Mouse (Mus musculus): Measurements from ENCODE around the gene Mei1. TPM values are rescaled to one million over a fixed set of nuclear protein-coding genes. Genes with fewer than 3 reads are reported as not detected.
A peak's percentile ranks its signal among the peaks of the same experiment; 100 is the strongest.

The Mei1 gene
- not detected in 3 replicates for total RNA-seq (2017)

DNA sequence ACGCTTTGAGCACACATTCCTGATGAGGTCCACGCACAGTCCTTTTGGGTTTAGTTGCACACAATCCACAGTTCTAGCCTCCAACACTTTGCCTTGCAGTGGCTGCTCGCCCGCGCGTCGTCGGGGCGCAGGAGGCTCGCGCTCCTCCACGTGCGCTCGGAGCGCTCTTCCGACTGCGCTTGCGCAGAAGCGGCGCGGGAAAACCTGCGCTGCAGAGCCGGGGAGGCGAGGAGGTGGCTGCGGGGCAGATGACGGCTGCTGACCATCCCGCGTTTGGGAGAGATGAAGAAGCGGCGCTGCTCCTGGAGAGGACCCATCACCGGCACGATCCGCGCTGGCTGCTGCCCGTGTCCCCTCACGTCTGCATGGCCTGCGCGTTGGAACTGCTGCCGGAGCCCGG is at the start of gene Mei1:
Gene Mei1 (plus strand): TSS at position 99 of the 400 bp plus-strand sequence.
- ATAC-seq (replicated peaks; ENCODE audit: insufficient number of reproducible peaks, low FRiP score, low TSS enrichment, poor library complexity, severe bottlenecking): no peak

DNA sequence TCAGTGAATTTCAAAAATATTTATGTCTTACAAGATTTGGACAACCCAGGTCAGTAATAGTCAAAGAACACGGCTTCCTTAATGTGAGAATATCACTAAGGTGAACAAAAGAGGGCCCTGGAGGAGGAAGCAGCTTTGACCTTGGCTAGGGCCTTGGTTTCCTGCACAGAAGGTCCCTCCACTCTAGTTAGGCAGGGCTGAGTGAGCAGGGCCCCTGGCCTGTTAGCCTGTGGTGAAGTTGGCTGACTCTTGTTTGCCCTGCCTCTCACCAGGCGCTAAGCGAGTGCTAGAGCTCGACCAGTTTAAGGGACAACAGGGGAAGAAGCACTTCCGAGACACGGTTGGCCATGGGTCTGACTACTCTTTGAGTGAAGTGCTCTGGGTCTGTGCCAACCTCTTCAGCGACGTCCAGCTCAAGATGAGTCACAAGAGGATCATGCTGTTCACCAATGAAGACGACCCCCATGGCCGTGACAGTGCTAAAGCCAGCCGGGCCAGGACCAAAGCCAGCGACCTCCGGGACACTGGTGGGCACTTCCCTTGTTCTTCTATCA is 47.2 kb upstream of the Mei1 start:
- ATAC-seq (replicated peaks; ENCODE audit: insufficient number of reproducible peaks, low FRiP score, low TSS enrichment, poor library complexity, severe bottlenecking): no peak

GRCm38 (mm10) chr15:82023965-82024635 is 45.7 kb upstream of the Mei1 start:
- ATAC-seq (replicated peaks; ENCODE audit: insufficient number of reproducible peaks, low FRiP score, low TSS enrichment, poor library complexity, severe bottlenecking): no peak

DNA sequence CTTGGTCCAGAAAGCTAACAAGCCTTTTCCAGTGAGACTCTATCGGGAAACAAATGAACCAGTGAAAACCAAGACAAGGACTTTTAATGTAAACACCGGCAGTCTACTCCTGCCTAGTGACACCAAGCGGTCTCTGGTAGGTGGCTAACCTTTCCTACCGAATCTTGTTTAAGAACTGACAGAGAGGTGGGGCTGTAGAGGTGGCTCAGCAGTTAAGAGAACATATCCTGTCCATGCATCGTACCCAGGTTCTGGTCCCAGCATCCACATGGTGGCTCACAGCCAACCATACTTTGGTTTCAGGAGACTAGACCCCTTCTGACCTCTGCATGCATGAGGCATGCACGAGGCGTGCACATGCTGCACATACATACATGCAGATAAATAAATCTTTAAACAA is 42.5 kb upstream of the Mei1 start:
- no peak for ATAC-seq (replicated peaks; ENCODE audit: insufficient number of reproducible peaks, low FRiP score, low TSS enrichment, poor library complexity, severe bottlenecking)

- ATAC-seq (replicated peaks; ENCODE audit: insufficient number of reproducible peaks, low FRiP score, low TSS enrichment, poor library complexity, severe bottlenecking): no peak
Observed at GRCm38 (mm10) chr15:82027726-82028125, 42.1 kb upstream of the Mei1 start.

DNA sequence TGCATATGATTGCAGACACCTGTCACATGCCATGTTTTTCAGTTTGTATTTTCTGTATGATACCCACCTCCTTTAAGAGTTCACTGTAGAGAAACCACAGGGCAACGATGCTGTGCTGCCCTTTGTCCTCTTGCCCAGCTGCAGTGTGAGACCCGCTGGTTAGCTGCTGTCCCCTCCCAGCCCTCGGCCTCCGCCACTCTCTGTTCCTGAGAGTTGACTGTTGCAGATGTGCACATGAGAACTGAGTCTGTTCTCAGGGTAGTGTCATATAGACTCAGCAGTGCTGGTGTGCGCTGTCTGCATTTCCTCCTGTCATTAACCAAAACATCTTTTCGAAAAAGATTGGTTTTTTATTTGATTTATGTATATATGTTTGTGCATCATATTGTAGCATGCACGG is 37.4 kb upstream of the Mei1 start:
- no peak for ATAC-seq (replicated peaks; ENCODE audit: insufficient number of reproducible peaks, low FRiP score, low TSS enrichment, poor library complexity, severe bottlenecking)

GRCm38 (mm10) chr15:82033762-82034161 is 36.0 kb upstream of the Mei1 start, which contains the start of gene Desi1:
Gene Desi1, minus strand, starts transcription at chr15:82033862.
- no peak for ATAC-seq (replicated peaks; ENCODE audit: insufficient number of reproducible peaks, low FRiP score, low TSS enrichment, poor library complexity, severe bottlenecking)

- no peak for ATAC-seq (replicated peaks; ENCODE audit: insufficient number of reproducible peaks, low FRiP score, low TSS enrichment, poor library complexity, severe bottlenecking)
Observed at GRCm38 (mm10) chr15:82035904-82036689, 33.7 kb upstream of the Mei1 start.

- peak; percentile 72 for ATAC-seq (replicated peaks; ENCODE audit: insufficient number of reproducible peaks, low FRiP score, low TSS enrichment, poor library complexity, severe bottlenecking)
Observed at GRCm38 (mm10) chr15:82040650-82041049, 29.1 kb upstream of the Mei1 start.

- 0 out of 2 replicates have a peak, but pooled peaks have one; percentile 31 for ATAC-seq (replicated peaks; ENCODE audit: insufficient number of reproducible peaks, low FRiP score, low TSS enrichment, poor library complexity, severe bottlenecking)
Observed at GRCm38 (mm10) chr15:82044166-82044784, 25.5 kb upstream of the Mei1 start.

DNA sequence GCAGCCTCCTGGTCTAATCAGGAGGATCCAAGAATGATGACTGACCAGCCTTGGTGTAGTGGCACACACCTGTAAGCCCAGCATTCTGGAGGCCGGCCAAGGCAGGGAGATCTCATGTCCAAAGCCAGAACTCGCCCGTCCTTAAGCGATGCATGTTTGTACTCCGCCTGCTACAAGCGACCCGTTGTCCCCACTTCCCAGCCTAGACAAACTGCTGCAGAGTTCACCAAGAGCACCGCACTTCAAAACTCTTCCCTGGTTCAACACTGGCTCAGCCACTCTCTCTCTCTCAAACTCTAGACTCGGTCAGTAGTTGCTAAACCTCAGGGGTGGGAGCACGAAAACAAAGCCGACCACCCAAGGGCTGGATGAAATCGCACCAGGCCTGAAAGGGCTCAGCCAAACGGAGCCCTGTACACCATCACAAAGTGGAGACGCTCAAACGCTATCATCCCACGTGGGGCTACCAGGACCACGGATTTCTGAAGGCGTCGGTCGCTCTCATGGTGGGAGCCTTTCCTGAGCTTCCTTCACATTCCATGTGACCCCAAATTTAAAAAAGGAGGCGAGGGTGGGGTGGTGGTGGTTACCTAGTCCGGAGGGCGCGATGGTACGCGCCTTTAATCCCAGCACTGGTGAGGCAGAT is 23.4 kb upstream of the Mei1 start:
- ATAC-seq (replicated peaks; ENCODE audit: insufficient number of reproducible peaks, low FRiP score, low TSS enrichment, poor library complexity, severe bottlenecking): no peak; the same call in 1 of the 2 replicates

GRCm38 (mm10) chr15:82047080-82047883 is 22.5 kb upstream of the Mei1 start, which contains the start of gene Snu13:
Gene Snu13, minus strand, starts transcription at chr15:82047598.
- ATAC-seq (replicated peaks; ENCODE audit: insufficient number of reproducible peaks, low FRiP score, low TSS enrichment, poor library complexity, severe bottlenecking): peak; percentile 94

DNA sequence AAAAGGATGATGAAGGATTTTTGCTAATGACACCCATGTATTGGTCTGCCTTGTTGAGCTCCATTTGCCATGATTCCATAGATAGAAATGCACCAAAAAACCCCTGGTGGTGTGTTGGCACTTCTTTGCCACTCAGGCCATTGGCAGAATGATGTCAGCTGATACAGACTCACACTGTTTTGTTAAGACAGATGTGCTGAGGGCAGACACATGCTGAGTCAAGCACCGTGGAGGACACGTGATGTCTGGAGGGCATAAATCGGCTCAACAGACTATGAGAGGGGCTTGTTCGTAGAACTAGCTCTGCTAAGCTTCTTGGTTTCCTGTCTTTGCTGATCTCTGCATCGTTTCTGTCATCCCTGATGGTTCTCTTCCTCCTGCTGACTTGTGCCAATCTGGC is 17.3 kb upstream of the Mei1 start:
- ATAC-seq (replicated peaks; ENCODE audit: insufficient number of reproducible peaks, low FRiP score, low TSS enrichment, poor library complexity, severe bottlenecking): no peak

DNA sequence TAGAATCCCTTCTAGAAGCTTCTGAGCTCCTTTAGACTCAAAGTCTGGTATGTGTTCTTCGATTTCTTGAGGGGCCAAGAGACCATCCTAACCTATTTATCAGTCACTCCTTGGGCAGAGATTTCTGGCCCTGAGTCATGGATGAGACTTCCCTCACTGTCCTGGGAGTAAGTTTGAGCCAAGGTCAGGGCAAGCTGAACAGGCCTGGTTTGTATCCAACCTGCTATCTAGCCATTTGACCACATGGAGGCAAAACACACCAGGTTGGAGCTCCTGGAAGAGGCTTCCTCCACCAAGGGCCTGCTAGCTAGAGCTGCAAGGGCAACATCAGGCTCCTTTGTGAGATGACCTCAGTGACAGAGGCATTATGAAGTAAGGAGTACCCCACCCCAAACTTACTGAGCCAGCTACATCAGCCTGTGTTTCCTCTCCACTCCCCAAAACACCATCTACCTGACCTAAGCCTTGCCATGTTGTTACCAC is 11.0 kb upstream of the Mei1 start, which contains the start of gene 4930407I10Rik:
Gene 4930407I10Rik (plus strand): TSS at position 433 of the 483 bp plus-strand sequence.
- no peak for ATAC-seq (replicated peaks; ENCODE audit: insufficient number of reproducible peaks, low FRiP score, low TSS enrichment, poor library complexity, severe bottlenecking)

GRCm38 (mm10) chr15:82063909-82064308 is 5.9 kb upstream of the Mei1 start:
- ATAC-seq (replicated peaks; ENCODE audit: insufficient number of reproducible peaks, low FRiP score, low TSS enrichment, poor library complexity, severe bottlenecking): no peak

DNA sequence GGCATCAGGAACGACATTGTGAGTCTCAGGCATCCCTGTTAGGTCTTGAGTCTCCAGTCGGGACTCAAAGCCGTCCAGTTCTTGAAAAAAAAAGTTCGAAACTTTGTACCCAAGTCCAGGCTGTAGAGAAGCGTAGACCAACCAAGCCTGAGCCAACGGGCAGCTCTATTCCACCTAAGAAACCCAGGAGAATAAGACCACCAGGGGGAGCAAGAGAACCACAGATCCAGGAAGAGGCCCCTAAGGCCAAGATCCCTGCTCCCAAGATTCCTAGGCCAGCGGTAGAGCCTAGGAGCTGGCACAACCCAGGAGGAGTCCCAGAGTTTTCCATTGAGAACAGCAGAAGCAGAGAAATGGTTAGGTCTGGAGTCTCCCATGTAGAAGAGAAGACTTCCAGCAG is 4.3 kb upstream of the Mei1 start:
- ATAC-seq (replicated peaks; ENCODE audit: insufficient number of reproducible peaks, low FRiP score, low TSS enrichment, poor library complexity, severe bottlenecking): no peak; the same call in 1 of the 2 replicates

DNA sequence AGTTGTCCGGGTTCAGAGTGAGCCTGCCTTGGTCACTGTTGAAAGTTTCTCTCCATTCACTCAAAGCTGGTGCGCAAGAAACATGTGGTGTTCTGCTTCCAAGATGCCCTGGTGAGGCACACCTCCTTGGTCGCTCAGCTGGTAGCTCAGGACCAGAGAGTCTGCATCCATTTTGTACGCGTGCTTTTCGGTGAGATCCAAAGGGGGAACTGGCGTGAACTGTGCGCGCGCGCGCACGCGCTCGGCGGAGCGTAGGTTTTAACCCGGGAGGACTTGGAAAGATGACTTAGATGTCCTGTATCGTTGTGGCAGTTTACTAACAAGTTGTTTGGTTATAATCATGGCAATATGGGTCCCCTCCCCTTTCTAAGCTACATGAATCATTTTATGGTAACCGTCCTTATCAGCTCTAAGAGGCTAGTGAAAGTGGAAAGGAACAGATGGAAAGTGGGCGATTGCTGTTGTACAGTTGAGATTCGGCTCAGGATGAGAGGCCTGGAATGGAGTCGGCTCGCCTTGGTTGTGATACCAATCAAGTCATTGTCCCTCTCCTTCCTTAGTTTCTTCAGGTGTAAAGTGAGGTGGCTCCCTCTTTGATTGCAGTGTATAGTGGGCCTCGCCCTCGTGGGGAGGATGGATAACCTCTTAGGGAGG is 2.1 kb downstream of the Mei1 start:
- ATAC-seq (replicated peaks; ENCODE audit: insufficient number of reproducible peaks, low FRiP score, low TSS enrichment, poor library complexity, severe bottlenecking): no peak
